Mouse (Mus musculus) megakaryocyte, embryonic 14.5 days (primary cell): ENCODE results near the gene Ehd2. TPM values are rescaled to one million over a fixed set of nuclear protein-coding genes. Genes with fewer than 3 reads are reported as not detected.
"Not testable (repeated sequence)": the region's sequence is repeated elsewhere in the genome, so short reads cannot be mapped to it uniquely, and the experiment has no call there.

ENCODE experiments used
- H3K27me3 ChIP-seq: replicated peaks from 2 replicates; pipeline ENCODE3; 2012; ENCODE audit warnings: inconsistent platforms
- H3K36me3 ChIP-seq: replicated peaks from 2 replicates; pipeline ENCODE3; 2012; ENCODE audit warnings: low read length, inconsistent platforms, mixed read lengths
- H3K4me1 ChIP-seq: 2 replicates; pipeline ENCODE4 v1.6.1; 2012; ENCODE audit warnings: inconsistent platforms
- H3K4me3 ChIP-seq: replicated peaks from 2 replicates; pipeline ENCODE3; 2012; ENCODE audit warnings: moderate library complexity, mild to moderate bottlenecking, inconsistent platforms
- H3K9me3 ChIP-seq: 2 replicates; pipeline ENCODE4 v1.6.1; 2012; ENCODE audit warnings: inconsistent platforms
- FLI1 ChIP-seq: IDR thresholded peaks from 2 replicates; pipeline ENCODE4 v1.6.1; 2012; ENCODE audit warnings: low read length, inconsistent platforms, mixed read lengths
- GATA1 ChIP-seq: IDR thresholded peaks from 3 replicates; pipeline ENCODE4 v1.6.1; 2012; ENCODE audit warnings: mixed read lengths, low read length, inconsistent platforms, borderline replicate concordance
- polyA plus RNA-seq: library from polyadenylated mRNA; stranded (reverse); fragments of >175 nt; gene quantifications from 2 replicates; pipeline ENCODE4 v1.2.3, GENCODE M21; 2012; ENCODE audit warnings: low replicate concordance; ENCODE audit not compliant: insufficient read depth

The Ehd2 gene
- polyA plus RNA-seq, 1 experiment, result 0.93 TPM

DNA sequence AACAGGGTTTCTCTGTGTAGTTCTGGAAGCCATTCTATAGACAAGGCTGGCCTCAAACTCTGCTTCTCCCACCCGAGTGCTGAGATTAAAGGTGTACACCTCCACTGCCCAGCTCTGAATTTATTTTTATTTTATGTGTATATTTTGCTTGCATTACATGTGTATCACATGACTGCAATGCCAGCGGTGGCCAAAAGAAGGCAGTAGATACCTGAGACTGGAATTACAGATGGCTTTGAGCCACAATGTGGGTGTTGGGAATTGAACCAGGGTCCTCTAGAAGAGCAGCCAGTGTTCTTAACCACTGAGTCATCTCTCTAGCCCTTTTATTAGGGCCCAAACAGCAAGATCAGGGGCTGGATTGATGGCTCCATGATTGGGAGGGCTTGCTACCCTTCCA lies 36.8 kb downstream of the Ehd2 start:
- Histone ChIP-seq H3K27me3 (peaks cover 2% of the 10 kb centered on the region), H3K4me3 (no peak overlapping the region), H3K4me1 (peaks cover 31% of the 10 kb centered on the region), H3K36me3 (peaks cover 9% of the 10 kb centered on the region), H3K9me3 (no peaks in the 10 kb centered on the region)
- TF ChIP-seq FLI1, result no peak
- no peak for TF ChIP-seq GATA1

DNA sequence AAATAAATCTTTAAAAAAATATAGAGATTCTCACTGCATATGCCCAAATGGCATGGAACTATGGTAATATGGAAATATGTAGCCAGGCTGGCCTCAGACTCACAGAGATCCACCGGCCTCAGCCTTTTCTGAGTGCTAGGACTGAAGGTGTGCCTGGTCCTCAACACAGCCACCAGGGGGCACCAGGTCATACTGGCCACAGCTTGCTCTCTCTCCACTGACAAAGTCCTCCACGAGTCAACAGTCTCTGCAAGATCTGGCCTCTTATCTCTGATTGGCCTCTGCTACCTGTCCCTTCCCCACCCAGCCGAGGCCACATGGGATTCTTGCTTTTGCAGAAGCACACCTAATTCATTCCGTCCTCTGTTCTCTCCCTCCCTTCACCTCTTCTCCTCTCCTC lies 37.5 kb downstream of the Ehd2 start:
- Histone ChIP-seq H3K27me3 (peaks cover 2% of the 10 kb centered on the region), H3K36me3 (peaks cover 3% of the 10 kb centered on the region), H3K4me3 (peak overlapping the region; percentile 7), H3K9me3 (no peaks in the 10 kb centered on the region), H3K4me1 (peaks cover 29% of the 10 kb centered on the region)
- TF ChIP-seq GATA1 (no peak), FLI1 (no peak)

DNA sequence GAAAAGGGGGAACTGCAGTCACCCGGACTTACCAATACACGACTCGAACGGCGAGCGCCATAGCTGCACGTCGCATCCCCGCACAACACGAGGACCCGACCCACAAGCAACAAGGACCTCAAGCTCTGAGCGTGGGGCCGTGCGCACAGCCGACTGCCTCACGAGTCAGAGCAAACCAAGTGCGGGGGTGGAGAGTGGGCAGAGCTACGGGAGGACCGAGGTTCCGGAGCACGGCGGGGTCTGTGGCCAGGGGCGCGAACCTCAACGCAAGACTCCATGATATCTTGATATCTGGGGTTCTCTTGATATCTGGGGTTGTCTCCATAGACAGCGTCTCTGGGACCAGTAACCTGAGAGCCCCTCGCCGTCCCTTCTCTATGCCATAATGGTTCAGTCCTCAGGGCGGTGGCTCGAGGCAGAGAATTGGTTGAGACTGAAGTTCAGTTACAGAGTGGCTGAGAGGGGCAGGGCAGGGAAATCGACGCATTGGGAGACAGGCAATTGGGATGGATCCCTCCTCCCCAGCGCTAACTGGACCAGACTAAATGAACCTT lies 45.1 kb downstream of the Ehd2 start, which contains the start of gene Selenow:
TSS of gene Selenow (minus strand) at position 183 of the 554 bp plus-strand sequence.
- Histone ChIP-seq H3K9me3 (no peaks in the 10 kb centered on the region), H3K4me1 (peaks cover 43% of the 10 kb centered on the region), H3K27me3 (peaks cover 2% of the 10 kb centered on the region), H3K4me3 (peak within 1 kb of the TSS; percentile 97), H3K36me3 (peaks cover 33% of the 10 kb centered on the region)
- TF ChIP-seq GATA1 (no peak), FLI1 (no peak)

DNA sequence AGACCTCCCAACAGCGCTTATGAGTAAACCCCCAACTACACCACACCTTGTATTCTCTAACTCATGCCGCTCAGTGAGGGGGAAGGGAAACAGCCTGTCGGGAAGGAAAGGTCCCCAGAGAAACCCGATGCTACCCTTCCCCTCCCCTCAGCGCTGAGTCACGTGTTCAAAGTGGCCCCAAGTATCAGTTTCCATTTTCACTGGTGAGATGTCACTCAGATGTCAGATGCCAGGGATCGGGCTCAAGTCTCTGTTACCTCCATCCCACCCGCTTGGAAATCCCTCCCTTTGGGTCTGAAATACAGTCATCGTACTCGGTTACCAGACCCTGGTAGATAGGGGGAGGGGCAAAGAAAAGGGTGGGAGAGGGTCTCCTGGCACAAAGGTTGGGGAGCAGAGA lies 45.6 kb downstream of the Ehd2 start:
- no peak for TF ChIP-seq FLI1
- Histone ChIP-seq H3K4me3 (peak overlapping the region; percentile 97), H3K9me3 (no peaks in the 10 kb centered on the region), H3K36me3 (peaks cover 38% of the 10 kb centered on the region), H3K27me3 (peaks cover 2% of the 10 kb centered on the region), H3K4me1 (peaks cover 43% of the 10 kb centered on the region)

DNA sequence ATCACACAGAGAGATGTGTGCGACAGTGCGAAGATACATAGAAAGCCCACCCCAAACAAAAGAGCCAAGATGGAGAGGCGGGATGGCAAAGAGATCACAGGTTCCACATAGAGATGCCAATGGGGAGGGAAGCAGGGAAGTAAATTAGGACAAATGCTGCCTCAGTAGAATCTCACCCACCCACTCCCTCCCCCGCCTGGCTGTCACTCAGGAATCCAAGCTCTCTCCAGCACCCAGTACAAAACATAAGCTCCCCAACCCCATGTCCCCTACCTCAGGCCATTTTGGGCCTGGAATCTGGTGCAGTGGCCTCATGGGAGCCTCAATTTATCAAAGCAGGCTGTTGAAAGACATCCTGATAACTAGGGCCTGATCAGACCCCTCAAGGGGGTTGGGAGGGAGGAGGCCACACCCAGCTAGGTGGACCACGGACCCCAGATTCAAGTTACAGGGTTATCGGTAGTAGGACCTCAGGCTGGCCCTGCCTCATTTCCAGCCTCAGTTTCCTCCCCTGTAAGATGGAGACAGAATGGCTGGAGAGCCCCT lies 46.6 kb downstream of the Ehd2 start:
- TF ChIP-seq FLI1 (no peak), GATA1 (no peak)
- Histone ChIP-seq H3K4me3 (peak overlapping the region; percentile 97), H3K27me3 (peaks cover 2% of the 10 kb centered on the region), H3K4me1 (peaks cover 43% of the 10 kb centered on the region), H3K9me3 (no peaks in the 10 kb centered on the region), H3K36me3 (peaks cover 46% of the 10 kb centered on the region)

DNA sequence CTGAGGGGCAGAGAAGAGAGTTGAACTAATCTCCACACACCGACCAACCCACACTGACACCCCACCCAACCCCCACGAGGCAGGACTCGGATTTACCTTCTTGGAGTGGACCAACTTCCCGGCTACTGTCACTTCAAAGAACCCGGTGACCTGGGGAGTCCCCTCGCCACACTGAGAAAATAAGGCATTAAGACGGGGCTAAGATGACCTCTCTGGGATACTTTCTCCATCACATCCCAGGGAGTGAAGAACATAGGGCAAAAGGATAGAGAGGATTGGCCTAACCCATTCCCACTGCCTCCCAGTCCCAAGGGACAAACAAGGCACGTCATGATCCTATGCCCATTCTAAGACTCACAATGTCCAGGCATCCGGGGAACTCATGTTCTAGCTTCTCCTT lies 47.4 kb downstream of the Ehd2 start:
- TF ChIP-seq FLI1 (no peak), GATA1 (no peak)
- Histone ChIP-seq H3K4me1 (peaks cover 43% of the 10 kb centered on the region), H3K36me3 (peaks cover 47% of the 10 kb centered on the region), H3K4me3 (peak overlapping the region; percentile 57), H3K27me3 (no peaks in the 10 kb centered on the region), H3K9me3 (no peaks in the 10 kb centered on the region)

DNA sequence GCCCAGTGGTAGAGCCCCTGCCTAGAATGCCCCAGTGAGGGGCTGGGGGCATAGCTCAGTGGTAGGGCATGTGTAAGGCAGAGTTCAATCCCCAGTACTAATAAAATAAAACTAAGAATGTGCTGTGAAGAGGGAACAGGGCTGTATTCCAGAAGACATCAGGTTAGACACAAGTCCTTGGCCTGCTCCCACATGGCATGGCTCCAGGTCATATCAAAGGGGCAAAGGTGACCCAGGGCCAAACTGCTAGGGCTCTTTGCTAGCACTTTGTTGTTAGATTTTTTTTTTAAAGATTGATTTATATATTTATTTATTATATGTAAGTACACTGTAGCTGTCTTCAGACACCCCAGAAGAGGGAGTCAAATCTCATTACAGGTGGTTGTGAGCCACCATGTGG lies 49.0 kb downstream of the Ehd2 start:
- Histone ChIP-seq H3K36me3 (peaks cover 49% of the 10 kb centered on the region), H3K4me1 (peaks cover 47% of the 10 kb centered on the region)
- TF ChIP-seq FLI1 (no peak), GATA1 (no peak)

DNA sequence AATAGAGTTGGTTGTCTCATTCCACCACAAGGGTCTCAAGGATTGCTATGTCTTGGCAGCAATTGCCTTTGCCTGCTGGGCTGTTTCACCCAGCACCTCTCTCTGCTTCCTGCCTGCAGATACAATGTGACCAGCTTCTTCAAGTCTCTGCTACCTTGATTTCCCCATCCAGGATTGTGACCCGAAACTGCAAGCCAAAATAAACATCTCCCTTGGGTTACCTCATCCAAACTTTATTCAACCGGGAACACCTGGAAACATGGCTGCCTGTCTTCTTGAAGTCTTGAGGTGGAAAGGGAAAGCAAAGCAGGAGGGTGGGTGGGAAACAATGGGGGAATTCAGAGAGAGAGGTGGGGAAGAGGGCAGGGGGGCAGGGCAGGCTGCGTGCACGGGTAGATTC lies 50.4 kb downstream of the Ehd2 start:
- TF ChIP-seq GATA1 (no peak), FLI1 (no peak)
- Histone ChIP-seq H3K4me3 (no peak overlapping the region), H3K27me3 (no peaks in the 10 kb centered on the region), H3K9me3 (no peaks in the 10 kb centered on the region), H3K36me3 (peaks cover 49% of the 10 kb centered on the region), H3K4me1 (peaks cover 42% of the 10 kb centered on the region)

More for the DNA sequence above, 49.0 kb downstream of the Ehd2 start:
- Histone ChIP-seq H3K9me3 (no peaks in the 10 kb centered on the region), H3K4me3 (no peak overlapping the region), H3K27me3 (no peaks in the 10 kb centered on the region)

DNA sequence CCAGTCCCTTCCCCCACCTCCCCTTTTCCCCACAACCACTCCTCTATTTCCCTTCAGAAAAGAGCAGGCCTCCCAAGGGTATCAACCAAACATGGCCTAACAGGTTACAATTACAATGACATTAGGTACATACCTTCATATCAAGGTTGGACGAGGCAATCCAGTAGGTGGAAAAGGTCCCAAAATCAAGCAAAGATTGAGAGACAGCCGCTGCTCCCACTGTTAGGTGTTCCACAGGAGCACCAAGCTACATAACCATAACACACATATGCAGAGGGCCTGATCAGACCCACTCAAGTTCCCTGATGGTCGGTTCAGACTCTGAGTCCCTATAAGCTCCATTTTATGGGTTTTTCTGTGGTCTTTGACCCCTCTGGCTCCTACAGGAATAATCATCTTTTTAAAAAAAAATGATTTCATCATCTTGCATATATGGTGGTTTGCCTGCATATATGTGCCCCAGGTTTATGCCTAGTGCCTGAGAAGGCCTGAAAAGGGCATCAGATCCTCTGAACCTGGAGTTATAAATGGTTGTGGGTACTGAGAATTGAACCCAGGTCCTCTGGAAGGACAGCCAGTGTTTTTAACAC lies 51.1 kb downstream of the Ehd2 start:
- Histone ChIP-seq H3K4me3 (no peak overlapping the region), H3K36me3 (peaks cover 49% of the 10 kb centered on the region), H3K9me3 (no peaks in the 10 kb centered on the region), H3K4me1 (peaks cover 35% of the 10 kb centered on the region), H3K27me3 (no peaks in the 10 kb centered on the region)
- TF ChIP-seq GATA1 (no peak), FLI1 (no peak)

DNA sequence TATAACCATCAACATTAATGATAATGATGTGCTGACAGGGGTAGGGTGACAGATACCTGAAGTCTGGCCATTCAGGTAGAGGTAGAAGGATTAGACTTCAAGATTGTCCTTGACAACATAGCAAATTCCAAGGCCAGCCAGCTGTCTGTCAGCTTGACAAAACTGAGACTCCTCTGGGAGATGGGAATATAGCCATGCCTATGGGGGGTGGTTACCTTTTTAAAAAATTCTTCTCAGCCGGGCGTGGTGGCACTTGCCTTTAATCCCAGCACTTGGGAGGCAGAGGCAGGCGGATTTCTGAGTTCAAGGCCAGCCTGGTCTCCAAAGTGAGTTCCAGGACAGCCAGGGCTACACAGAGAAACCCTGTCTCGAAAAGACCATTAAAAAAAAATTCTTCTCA lies 51.7 kb downstream of the Ehd2 start:
- H3K9me3 ChIP-seq, H3K4me3 ChIP-seq, H3K27me3 ChIP-seq: not testable (repeated sequence)
- H3K4me1 ChIP-seq, result peaks cover 30% of the 10 kb centered on the region
- H3K36me3 ChIP-seq, result peaks cover 45% of the 10 kb centered on the region
